Mouse (Mus musculus) CH12.LX (cell line): ENCODE measurements at regions not wholly inside any gene's neighbourhood (a gene's known extent, or its start where the extent isn't known, plus 50 kb on each side); places are given as distances from the start of the nearest gene placed in this dataset.

ENCODE experiments used
- CHD1 ChIP-seq: IDR thresholded peaks from 2 replicates; pipeline ENCODE4 v1.6.1; 2012; ENCODE audit warnings: low read depth, low read length, improper control_type of control experiment, inconsistent platforms
- ELF1 ChIP-seq: IDR thresholded peaks from 2 replicates; pipeline ENCODE4 v1.6.1; 2014; ENCODE audit warnings: low read depth, mild to moderate bottlenecking, inconsistent platforms, low read length, improper control_type of control experiment
- POLR2A ChIP-seq: IDR thresholded peaks from 2 replicates; pipeline ENCODE4 v1.6.1; 2011; ENCODE audit warnings: low read depth, mild to moderate bottlenecking, improper control_type of control experiment, low read length
- ZC3H11A ChIP-seq: IDR thresholded peaks from 2 replicates; pipeline ENCODE4 v1.6.1; 2012; ENCODE audit warnings: low read depth, mild to moderate bottlenecking, inconsistent platforms, low read length, improper control_type of control experiment
- ZNF384 ChIP-seq: IDR thresholded peaks from 2 replicates; pipeline ENCODE4 v1.6.1; 2012; ENCODE audit warnings: low read depth, low read length, improper control_type of control experiment, inconsistent platforms

GRCm38 (mm10) chr4:105994390-105994798 lies 204.7 kb downstream of the Gm12728 start:
- TF ChIP-seq ELF1 (no peak), ZC3H11A (no peak), ZNF384 (no peak), CHD1 (no peak), POLR2A (no peak)
